12 mouse cellular contexts compared by ENCODE assay signal in genomic region chr2:181715382-181715781, GRCm38 (mm10). TPM values are rescaled to one million over a fixed set of nuclear protein-coding genes. Genes with fewer than 3 reads are reported as not detected.
DNase-seq lines count a peak whose midpoint lies in the region; ATAC-seq and TF ChIP-seq lines count a peak whose summit lies in the region.
"Had no signal": no experiment of that assay in that cellular context is flagged by ENCODE, and none has a peak within 500 bp of the region (broad histone marks: within the 10 kb centered on the region; RNA-seq: fewer than 3 reads in every experiment).

No protein-coding gene starts in this region.

- H3K9ac ChIP-seq in heart, adult 2 months (ENCODE audit: low read depth, low read length): no peak overlapping the region
- H3K9ac ChIP-seq in neural tube, embryonic 11.5 days (ENCODE audit: low read length): peak overlapping the region; percentile 61
- no peak overlapping the region; the same call in 1 of the 2 replicates for H3K9ac ChIP-seq in limb, embryonic 13.5 days
- H3K9ac ChIP-seq in stomach, embryonic 16.5 days (ENCODE audit: low read length): no peak overlapping the region

- no peaks in the 10 kb centered on the region for H3K79me2 ChIP-seq in heart, adult 2 months (replicated peaks; ENCODE audit: control insufficient read depth, insufficient read depth, low read length)

- H3K4me2 ChIP-seq in neural tube, embryonic 11.5 days (ENCODE audit: low read depth): peak overlapping the region; percentile 39
- H3K4me2 ChIP-seq in limb, embryonic 13.5 days (replicated peaks): peak overlapping the region; percentile 49
- peak overlapping the region; percentile 9; the same call in 1 of the 2 replicates for H3K4me2 ChIP-seq in stomach, embryonic 16.5 days (ENCODE audit: low read depth, low read length)

- no peaks in the 10 kb centered on the region for H3K27me3 ChIP-seq in heart, embryonic 10.5 days (ENCODE audit: insufficient read depth, poor library complexity, severe bottlenecking)
- H3K27me3 ChIP-seq in heart, adult 2 months (ENCODE audit: control insufficient read depth, insufficient read depth, low read length): no peaks in the 10 kb centered on the region
- no peaks in the 10 kb centered on the region for H3K27me3 ChIP-seq in neural tube, embryonic 11.5 days (ENCODE audit: control insufficient read depth, insufficient read depth, low read length)
- H3K27me3 ChIP-seq in limb, embryonic 13.5 days: peaks cover 6% of the 10 kb centered on the region; the same call in 1 of the 2 replicates
- H3K27me3 ChIP-seq in stomach, embryonic 16.5 days (ENCODE audit: control insufficient read depth, insufficient read depth, low read length): no peaks in the 10 kb centered on the region

- 66% methylated on average over 3 of the region's 3 CpGs for WGBS in heart, embryonic 10.5 days
- WGBS in heart, adult 2 months: 61% methylated on average over 3 of the region's 3 CpGs
- 74% methylated on average over 3 of the region's 3 CpGs for WGBS in neural tube, embryonic 11.5 days
- 79% methylated on average over 3 of the region's 3 CpGs for WGBS in limb, embryonic 13.5 days
- 61% methylated on average over 3 of the region's 3 CpGs for WGBS in stomach, embryonic 16.5 days

- intact Hi-C loops in heart, adult 2 months (cut with DNase I): no loop called here
- intact Hi-C loops in gastrocnemius, adult 2 months (cut with DNase I): no loop called here

- H3K36me3 ChIP-seq in heart, embryonic 10.5 days: peaks cover 13% of the 10 kb centered on the region; the same call in 1 of the 2 replicates
- H3K36me3 ChIP-seq in heart, adult 2 months (ENCODE audit: control insufficient read depth, insufficient read depth, low read length): no peaks in the 10 kb centered on the region
- no peaks in the 10 kb centered on the region for H3K36me3 ChIP-seq in neural tube, embryonic 11.5 days (ENCODE audit: control insufficient read depth, insufficient read depth, low read length)
- no peaks in the 10 kb centered on the region for H3K36me3 ChIP-seq in limb, embryonic 13.5 days
- no peaks in the 10 kb centered on the region for H3K36me3 ChIP-seq in stomach, embryonic 16.5 days (ENCODE audit: control insufficient read depth, insufficient read depth, low read length)

- DNase-seq in heart, embryonic 10.5 days (ENCODE audit: low spot score): no peak
- no peak for DNase-seq in heart, adult 2 months
- no peak for DNase-seq in neural tube, embryonic 11.5 days (ENCODE audit: low spot score)
- no peak for DNase-seq in neural tube, embryonic 10.5 days (ENCODE audit: extremely low spot score, low spot score)
- DNase-seq in gastrocnemius, adult 2 months: no peak
- DNase-seq: B cell, adult 2 months; lung, postnatal 36 days had no signal

- H3K4me1 ChIP-seq in heart, embryonic 10.5 days: peaks cover 21% of the 10 kb centered on the region
- H3K4me1 ChIP-seq in heart, adult 2 months (ENCODE audit: control insufficient read depth, insufficient read depth, low read length): no peaks in the 10 kb centered on the region
- peaks cover 5% of the 10 kb centered on the region for H3K4me1 ChIP-seq in neural tube, embryonic 11.5 days (ENCODE audit: control insufficient read depth, insufficient read depth, low read length)
- no peaks in the 10 kb centered on the region for H3K4me1 ChIP-seq in limb, embryonic 13.5 days
- H3K4me1 ChIP-seq in stomach, embryonic 16.5 days (ENCODE audit: control insufficient read depth, insufficient read depth, low read length): no peaks in the 10 kb centered on the region

- no peak for TF ChIP-seq EP300 in heart, adult 2 months (IDR thresholded peaks at IDR 0.05; ENCODE audit: insufficient read depth, low read depth, low read length)

- peak overlapping the region; percentile 83 for H3K27ac ChIP-seq in heart, embryonic 10.5 days
- H3K27ac ChIP-seq in heart, adult 2 months: no peak overlapping the region
- 0 out of 2 replicates have a peak overlapping the region, but pooled peaks have one; percentile 54 for H3K27ac ChIP-seq in neural tube, embryonic 11.5 days (ENCODE audit: low read depth, low read length)
- no peak overlapping the region for H3K27ac ChIP-seq in limb, embryonic 13.5 days
- H3K27ac ChIP-seq in stomach, embryonic 16.5 days (ENCODE audit: low read length): no peak overlapping the region
- no peak overlapping the region for H3K27ac ChIP-seq in gastrocnemius, adult 2 months

- peak overlapping the region; percentile 54 for H3K4me3 ChIP-seq in heart, embryonic 10.5 days
- no peak overlapping the region for H3K4me3 ChIP-seq in heart, adult 2 months
- H3K4me3 ChIP-seq in neural tube, embryonic 11.5 days (ENCODE audit: low read depth, low read length): peak overlapping the region; percentile 23
- no peak overlapping the region for H3K4me3 ChIP-seq in limb, embryonic 13.5 days
- no peak overlapping the region for H3K4me3 ChIP-seq in stomach, embryonic 16.5 days (replicated peaks; ENCODE audit: low read length)
- no peak overlapping the region for H3K4me3 ChIP-seq in gastrocnemius, adult 2 months

- no peaks in the 10 kb centered on the region for H3K9me3 ChIP-seq in heart, embryonic 10.5 days
- no peaks in the 10 kb centered on the region for H3K9me3 ChIP-seq in neural tube, embryonic 11.5 days (ENCODE audit: control insufficient read depth, low read length)
- H3K9me3 ChIP-seq in limb, embryonic 13.5 days: no peaks in the 10 kb centered on the region
- H3K9me3 ChIP-seq in stomach, embryonic 16.5 days (replicated peaks; ENCODE audit: control insufficient read depth, low read length): no peaks in the 10 kb centered on the region

- TF ChIP-seq POLR2A in heart, adult 2 months (IDR thresholded peaks at IDR 0.05; ENCODE audit: insufficient read depth, low read depth, low read length): no peak

- no peak for ATAC-seq in neural tube, embryonic 11.5 days (ENCODE audit: insufficient read depth, low FRiP score, low TSS enrichment)
- no peak for ATAC-seq in limb, embryonic 13.5 days (ENCODE audit: low FRiP score, low read depth)
- no peak for ATAC-seq in stomach, embryonic 16.5 days (ENCODE audit: insufficient read depth, low FRiP score)
- no peak for ATAC-seq in erythroblast, adult 5-6 weeks (replicated peaks; ENCODE audit: low FRiP score, poor library complexity, severe bottlenecking)

- TF ChIP-seq CTCF in heart, adult 2 months (IDR thresholded peaks at IDR 0.05): no peak
- no peak for TF ChIP-seq CTCF in gastrocnemius, adult 2 months (IDR thresholded peaks at IDR 0.05)

RNA-seq across cellular contexts. Expression of gene Oprl1, which starts 0.6 kb away (rescaled TPM):
- 6.1 and 6.6 TPM in 2 replicates for polyA plus RNA-seq in heart, embryonic 10.5 days (2016; fragmentation: Nextera tagmentation; extraction: Ambion mirVana)
- not detected for total RNA-seq in heart, adult 2 months (2021)
- not detected in 2 replicates for polyA plus RNA-seq in heart, adult 2 months (2012; rRNA removed)
- 19.9 and 21.5 TPM in 2 replicates for polyA plus RNA-seq in neural tube, embryonic 11.5 days (2014; fragmentation: Nextera tagmentation; extraction: Ambion mirVana)
- 1.2 and 1.4 TPM in 2 replicates for polyA plus RNA-seq in limb, embryonic 13.5 days (2015; fragmentation: Nextera tagmentation; extraction: Ambion mirVana)
- polyA plus RNA-seq in stomach, embryonic 16.5 days (2015; fragmentation: Nextera tagmentation; extraction: Ambion mirVana): 1.3 and 1.4 TPM in 2 replicates
- not detected for total RNA-seq in gastrocnemius, adult 2 months (2021)
- total RNA-seq in erythroblast, adult 5-6 weeks (2015; ENCODE audit: low replicate concordance): not detected in 2 replicates
- 1.3 TPM in 1 of 2 replicates, not detected in the other for total RNA-seq in erythroblast, adult 5-6 weeks (2017; ENCODE audit: low replicate concordance)

RNA-seq across cellular contexts. Expression of gene Lkaaear1, which starts 17.1 kb away (rescaled TPM):
- not detected in 2 replicates for polyA plus RNA-seq in heart, embryonic 10.5 days (2016; fragmentation: Nextera tagmentation; extraction: Ambion mirVana)
- total RNA-seq in heart, adult 2 months (2021): not detected
- 0.27 TPM in 1 of 2 replicates, not detected in the other for polyA plus RNA-seq in heart, adult 2 months (2012; rRNA removed)
- polyA plus RNA-seq in neural tube, embryonic 11.5 days (2014; fragmentation: Nextera tagmentation; extraction: Ambion mirVana): not detected in 2 replicates
- not detected in 2 replicates for polyA plus RNA-seq in limb, embryonic 13.5 days (2015; fragmentation: Nextera tagmentation; extraction: Ambion mirVana)
- polyA plus RNA-seq in stomach, embryonic 16.5 days (2015; fragmentation: Nextera tagmentation; extraction: Ambion mirVana): not detected in 2 replicates
- total RNA-seq in gastrocnemius, adult 2 months (2021): not detected
- not detected in 2 replicates for total RNA-seq in erythroblast, adult 5-6 weeks (2015; ENCODE audit: low replicate concordance)
- total RNA-seq in erythroblast, adult 5-6 weeks (2017; ENCODE audit: low replicate concordance): not detected in 2 replicates
- total RNA-seq: left cerebral cortex, adult 8-10 months had no signal
- polyA plus RNA-seq: brain, embryonic 14.5 days had no signal

RNA-seq across cellular contexts. Expression of gene Rgs19, which starts 21.6 kb away (rescaled TPM):
- polyA plus RNA-seq in heart, embryonic 10.5 days (2016; fragmentation: Nextera tagmentation; extraction: Ambion mirVana): 56.4 and 67.7 TPM in 2 replicates
- 1 to 10 TPM; 6.7 to 8.0 TPM for total RNA-seq in heart, adult 2 months (2021)
- 22.8 and 24.5 TPM in 2 replicates for polyA plus RNA-seq in heart, adult 2 months (2012; rRNA removed)
- polyA plus RNA-seq in neural tube, embryonic 11.5 days (2014; fragmentation: Nextera tagmentation; extraction: Ambion mirVana): 66.6 and 68.9 TPM in 2 replicates
- polyA plus RNA-seq in limb, embryonic 13.5 days (2015; fragmentation: Nextera tagmentation; extraction: Ambion mirVana): 79.0 and 82.0 TPM in 2 replicates
- 54.2 and 55.3 TPM in 2 replicates for polyA plus RNA-seq in stomach, embryonic 16.5 days (2015; fragmentation: Nextera tagmentation; extraction: Ambion mirVana)
- total RNA-seq in gastrocnemius, adult 2 months (2021): 1 to 10 TPM; 2.7 to 2.8 TPM
- 127 and 130 TPM in 2 replicates for total RNA-seq in erythroblast, adult 5-6 weeks (2015; ENCODE audit: low replicate concordance)
- total RNA-seq in erythroblast, adult 5-6 weeks (2017; ENCODE audit: low replicate concordance): 29.4 and 41.5 TPM in 2 replicates

RNA-seq across cellular contexts. Expression of gene Tcea2, which starts 35.3 kb away (rescaled TPM):
- 12.2 and 15.3 TPM in 2 replicates for polyA plus RNA-seq in heart, embryonic 10.5 days (2016; fragmentation: Nextera tagmentation; extraction: Ambion mirVana)
- total RNA-seq in heart, adult 2 months (2021): 1 to 10 TPM; 4.3 to 6.0 TPM
- 10.4 and 13.4 TPM in 2 replicates for polyA plus RNA-seq in heart, adult 2 months (2012; rRNA removed)
- 20.9 and 26.6 TPM in 2 replicates for polyA plus RNA-seq in neural tube, embryonic 11.5 days (2014; fragmentation: Nextera tagmentation; extraction: Ambion mirVana)
- polyA plus RNA-seq in limb, embryonic 13.5 days (2015; fragmentation: Nextera tagmentation; extraction: Ambion mirVana): 33.3 and 34.3 TPM in 2 replicates
- 19.3 and 19.7 TPM in 2 replicates for polyA plus RNA-seq in stomach, embryonic 16.5 days (2015; fragmentation: Nextera tagmentation; extraction: Ambion mirVana)
- total RNA-seq in gastrocnemius, adult 2 months (2021): 1 to 10 TPM; 6.9 to 7.6 TPM
- total RNA-seq in erythroblast, adult 5-6 weeks (2015; ENCODE audit: low replicate concordance): not detected in 2 replicates
- total RNA-seq in erythroblast, adult 5-6 weeks (2017; ENCODE audit: low replicate concordance): not detected in 2 replicates

RNA-seq across cellular contexts. Expression of gene Sox18, which starts 43.9 kb away (rescaled TPM):
- polyA plus RNA-seq in heart, embryonic 10.5 days (2016; fragmentation: Nextera tagmentation; extraction: Ambion mirVana): 22.1 and 25.0 TPM in 2 replicates
- 10 to 100 TPM; 37.8 to 46.2 TPM for total RNA-seq in heart, adult 2 months (2021)
- 74.4 and 105 TPM in 2 replicates for polyA plus RNA-seq in heart, adult 2 months (2012; rRNA removed)
- polyA plus RNA-seq in neural tube, embryonic 11.5 days (2014; fragmentation: Nextera tagmentation; extraction: Ambion mirVana): 17.6 and 18.1 TPM in 2 replicates
- 28.5 and 30.0 TPM in 2 replicates for polyA plus RNA-seq in limb, embryonic 13.5 days (2015; fragmentation: Nextera tagmentation; extraction: Ambion mirVana)
- polyA plus RNA-seq in stomach, embryonic 16.5 days (2015; fragmentation: Nextera tagmentation; extraction: Ambion mirVana): 25.4 and 25.5 TPM in 2 replicates
- total RNA-seq in gastrocnemius, adult 2 months (2021): 10 to 100 TPM; 10.4 to 15.3 TPM
- not detected in 2 replicates for total RNA-seq in erythroblast, adult 5-6 weeks (2015; ENCODE audit: low replicate concordance)
- not detected in 2 replicates for total RNA-seq in erythroblast, adult 5-6 weeks (2017; ENCODE audit: low replicate concordance)

Comparison
In these comparisons a context has a peak if more than half of its experiments do, and no peak if none do; other contexts are left out.
1. H3K27ac ChIP-seq: peak in heart, embryonic 10.5 days (single experiment) and neural tube, embryonic 11.5 days (single experiment); none in heart, adult 2 months (single experiment), limb, embryonic 13.5 days (single experiment), stomach, embryonic 16.5 days (single experiment) and gastrocnemius, adult 2 months (single experiment).
2. H3K4me3 ChIP-seq: peak in heart, embryonic 10.5 days (single experiment) and neural tube, embryonic 11.5 days (single experiment); none in heart, adult 2 months (single experiment), limb, embryonic 13.5 days (single experiment), stomach, embryonic 16.5 days (single experiment) and gastrocnemius, adult 2 months (single experiment).
3. Peak in every context shown above with its lines, with median percentiles within 50 percentile points of each other: H3K4me2 ChIP-seq.